Mouse (Mus musculus): ENCODE results near the gene Heatr5a.
A peak's percentile ranks its signal among the peaks of the same experiment; 100 is the strongest.

The Heatr5a gene

GRCm38 (mm10) chr12:51971070-51971664, at the start of gene Heatr5a:
Gene Heatr5a, minus strand, starts transcription at chr12:51971321.
- no peak for DNase-seq (ENCODE audit: extremely low spot score, low read depth, low spot score)

DNA sequence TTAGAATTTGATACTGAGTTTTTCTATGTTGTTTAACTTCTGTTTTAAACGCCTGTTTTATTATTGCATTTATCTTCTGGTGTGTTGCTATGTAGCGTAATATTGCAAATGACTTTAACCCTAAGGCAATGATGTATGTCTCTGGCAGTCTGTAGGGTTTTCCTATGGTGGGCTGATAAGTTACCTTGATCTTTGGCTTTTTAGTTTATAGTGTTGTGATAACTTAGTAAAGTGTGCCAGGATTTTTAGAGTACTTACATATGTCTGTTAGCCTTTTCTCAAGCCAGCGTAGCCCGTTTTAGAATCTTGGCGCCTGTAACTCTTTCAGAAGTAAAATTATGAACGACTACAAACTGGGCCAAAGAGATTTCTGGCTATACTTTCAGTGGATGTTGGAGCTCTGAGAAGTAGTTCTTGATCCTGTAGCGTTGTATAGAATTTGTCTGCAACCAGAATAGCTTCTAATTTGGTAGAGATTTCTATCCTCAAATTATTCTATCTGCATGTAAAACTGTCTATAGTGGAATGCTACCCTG, 43.4 kb upstream of the Heatr5a start:
- DNase-seq (ENCODE audit: extremely low spot score, low read depth, low spot score) = no peak

DNA sequence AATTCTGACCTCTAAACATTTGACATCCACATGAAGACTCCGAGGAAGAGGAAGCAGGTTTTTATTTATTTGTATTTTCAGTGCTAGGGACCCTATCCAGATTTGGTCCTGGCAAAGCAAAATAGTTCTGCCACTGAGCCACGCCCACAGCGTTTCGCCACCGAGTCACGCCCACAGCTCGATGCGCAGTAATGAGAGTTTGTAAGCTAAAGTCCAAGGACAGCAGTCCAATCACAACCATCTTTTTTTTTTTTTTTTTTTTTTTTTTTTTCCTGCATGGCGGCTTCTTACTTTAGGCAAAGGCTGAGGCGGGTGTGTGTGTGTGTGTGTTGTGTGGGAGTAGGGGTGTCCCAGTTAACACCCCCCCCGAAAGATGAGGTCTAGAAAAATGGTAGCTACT, 42.9 kb upstream of the Heatr5a start:
- DNase-seq (ENCODE audit: extremely low spot score, low read depth, low spot score) = no peak

DNA sequence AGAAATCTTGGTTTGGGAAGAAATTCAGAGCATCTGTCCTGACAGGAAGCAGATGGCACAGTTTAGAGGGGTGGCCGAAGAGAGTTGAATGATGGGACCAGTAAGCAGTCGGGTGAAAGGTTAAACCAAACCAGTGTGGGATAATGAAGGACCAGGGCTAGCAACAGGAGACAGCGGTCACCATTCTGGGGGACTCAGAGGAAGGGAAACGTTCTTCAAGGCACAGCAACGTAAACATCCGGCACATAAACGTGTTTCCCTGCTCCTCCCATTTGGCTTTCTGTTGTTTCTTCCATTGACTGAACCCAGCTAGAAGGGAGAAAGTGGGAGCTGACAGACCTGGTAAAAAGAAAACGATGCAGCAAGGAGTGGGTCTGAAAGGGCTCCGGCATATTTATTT, 42.2 kb upstream of the Heatr5a start:
- no peak for DNase-seq (ENCODE audit: extremely low spot score, low read depth, low spot score)

DNA sequence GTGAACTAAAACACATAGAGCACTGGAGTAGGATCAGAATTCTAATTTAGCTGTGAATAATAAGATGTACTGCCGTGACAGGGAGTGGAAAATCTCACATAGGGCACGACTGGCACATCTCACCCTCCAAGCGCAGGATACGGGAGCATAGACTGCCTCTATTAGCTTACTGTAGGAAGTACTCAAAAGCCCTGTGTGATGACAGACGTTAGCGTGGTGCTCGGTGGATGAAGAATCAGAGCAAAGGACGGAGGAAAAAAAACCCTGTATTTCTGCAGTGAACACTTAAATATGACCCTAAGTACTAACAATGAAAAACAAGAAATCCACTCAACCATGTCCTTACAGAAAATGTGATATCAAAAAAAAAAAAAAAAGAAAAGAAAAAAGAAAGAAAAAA, 41.0 kb upstream of the Heatr5a start:
- DNase-seq (ENCODE audit: extremely low spot score, low read depth, low spot score) = no peak

- no peak for DNase-seq (ENCODE audit: extremely low spot score, low read depth, low spot score)
Measured at GRCm38 (mm10) chr12:52010630-52010961, 39.5 kb upstream of the Heatr5a start.

- no peak for DNase-seq (ENCODE audit: extremely low spot score, low read depth, low spot score)
Measured at GRCm38 (mm10) chr12:52009928-52010629, 39.0 kb upstream of the Heatr5a start.

DNA sequence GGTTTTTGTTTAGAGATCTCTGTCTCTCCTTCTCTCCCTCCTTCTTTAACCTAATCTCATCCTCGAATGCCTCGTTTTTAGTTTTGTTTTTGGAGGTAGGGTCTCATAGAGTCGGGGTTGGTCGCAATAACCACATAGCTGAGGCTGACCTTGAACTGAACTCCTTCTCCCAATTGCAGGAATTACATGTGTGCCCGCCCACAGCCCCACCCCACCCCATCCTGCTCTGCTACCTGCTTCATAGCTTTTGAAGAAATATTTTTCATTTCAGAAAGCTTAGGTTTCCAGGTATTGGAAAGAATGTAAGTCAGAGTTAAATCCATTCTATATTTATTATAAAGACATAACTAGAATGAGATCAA, 35.5 kb upstream of the Heatr5a start:
- no peak for DNase-seq (ENCODE audit: extremely low spot score, low read depth, low spot score)

DNA sequence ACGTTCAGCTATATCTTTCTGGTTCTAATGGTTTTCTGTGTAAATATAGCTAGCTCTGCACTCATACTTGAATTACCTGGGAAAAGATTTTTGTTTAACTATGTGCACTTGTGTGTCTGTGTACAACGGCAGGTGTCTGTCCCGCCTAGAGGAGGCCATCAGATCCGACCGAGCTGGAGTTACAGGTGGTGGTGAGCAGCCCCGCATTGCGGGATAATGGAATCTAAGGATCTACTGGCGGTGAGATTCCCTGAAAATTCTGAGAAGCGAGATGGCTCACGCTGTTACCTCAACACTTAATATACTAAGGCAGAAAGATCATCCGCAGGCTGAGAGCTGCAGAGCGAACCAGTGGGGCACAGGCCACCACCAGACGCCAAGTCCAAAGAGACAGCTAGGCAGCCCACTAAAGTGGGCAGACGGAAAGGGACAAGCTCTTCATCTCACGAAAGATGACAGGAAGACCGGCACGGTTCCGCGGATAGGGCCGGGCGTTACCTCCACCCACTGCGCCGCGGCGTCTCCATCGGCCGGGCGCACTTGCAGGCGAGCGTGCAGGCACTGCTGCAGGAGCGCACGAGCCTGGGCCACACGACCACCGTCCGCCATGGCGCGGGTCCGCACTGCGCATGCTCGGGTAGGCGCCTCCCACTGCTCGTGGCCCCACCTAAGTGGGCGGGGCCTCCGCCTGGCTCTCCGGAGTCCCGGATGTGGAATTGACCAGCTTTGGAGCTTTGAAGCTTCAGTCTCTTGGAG, 34.9 kb upstream of the Heatr5a start, which contains the start of gene Dtd2:
TSS of gene Dtd2 (minus strand) at position 625 of the 756 bp plus-strand sequence.
- peak; percentile 82 for DNase-seq (ENCODE audit: extremely low spot score, low read depth, low spot score)

DNA sequence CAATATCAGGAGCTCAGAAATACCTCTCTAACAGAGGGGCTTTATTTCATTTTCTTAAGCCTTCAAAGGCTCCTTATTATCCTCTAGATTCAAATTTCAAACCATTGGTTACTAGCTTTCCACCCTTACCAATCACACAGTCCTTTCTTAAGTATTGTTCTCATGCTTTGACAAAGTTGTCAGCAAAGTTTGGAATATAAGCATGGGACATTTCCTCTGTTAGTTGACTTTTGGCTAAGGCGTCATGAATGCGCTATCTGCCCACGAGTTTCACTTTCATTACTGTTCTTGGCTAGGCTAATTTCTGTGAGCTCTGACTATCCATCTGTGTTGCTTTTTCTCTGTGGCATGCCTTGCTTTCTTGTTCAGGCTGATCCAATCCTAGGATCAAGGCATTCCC, 31.6 kb upstream of the Heatr5a start:
- DNase-seq (ENCODE audit: extremely low spot score, low read depth, low spot score) = no peak

GRCm38 (mm10) chr12:52001544-52001943, 30.4 kb upstream of the Heatr5a start:
- DNase-seq (ENCODE audit: extremely low spot score, low read depth, low spot score) = no peak

DNA sequence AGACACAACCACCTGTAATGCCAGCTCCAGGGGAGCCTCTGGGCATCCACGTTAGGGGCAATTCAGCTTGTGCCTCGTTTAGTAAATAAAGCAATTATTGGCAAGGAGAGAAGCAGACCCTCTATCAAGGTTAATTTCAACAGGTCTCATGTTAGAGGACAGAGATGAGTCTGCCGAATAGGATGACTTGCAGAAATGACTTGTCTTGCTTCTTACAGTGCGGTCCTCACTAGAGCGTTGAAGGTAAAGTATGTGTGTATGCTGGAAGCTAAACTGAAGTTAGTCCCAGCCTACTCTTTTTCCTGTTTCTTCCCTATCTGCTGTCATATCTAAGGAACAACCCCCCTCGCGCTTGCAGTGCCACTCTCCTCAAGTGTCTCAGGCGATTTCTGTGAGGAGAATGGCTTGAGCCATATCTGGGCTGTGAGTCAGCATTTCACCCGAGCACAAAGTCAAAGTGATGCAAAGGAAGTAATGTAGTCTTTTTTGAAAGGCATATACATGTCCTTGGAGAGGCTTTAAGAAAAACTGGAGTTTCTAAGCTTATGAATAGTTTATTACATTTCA, 27.3 kb upstream of the Heatr5a start:
- no peak for DNase-seq (ENCODE audit: extremely low spot score, low read depth, low spot score)

- no peak for DNase-seq (ENCODE audit: extremely low spot score, low read depth, low spot score)
Measured at GRCm38 (mm10) chr12:51995738-51996536, 24.8 kb upstream of the Heatr5a start.

GRCm38 (mm10) chr12:51990629-51991028, 19.5 kb upstream of the Heatr5a start:
- no peak for DNase-seq (ENCODE audit: extremely low spot score, low read depth, low spot score)

- no peak for DNase-seq (ENCODE audit: extremely low spot score, low read depth, low spot score)
Measured at GRCm38 (mm10) chr12:51988536-51988935, 17.4 kb upstream of the Heatr5a start.

GRCm38 (mm10) chr12:51985826-51986225, 14.7 kb upstream of the Heatr5a start:
- no peak for DNase-seq (ENCODE audit: extremely low spot score, low read depth, low spot score)

GRCm38 (mm10) chr12:51985163-51985748, 14.1 kb upstream of the Heatr5a start:
- no peak for DNase-seq (ENCODE audit: extremely low spot score, low read depth, low spot score)

DNA sequence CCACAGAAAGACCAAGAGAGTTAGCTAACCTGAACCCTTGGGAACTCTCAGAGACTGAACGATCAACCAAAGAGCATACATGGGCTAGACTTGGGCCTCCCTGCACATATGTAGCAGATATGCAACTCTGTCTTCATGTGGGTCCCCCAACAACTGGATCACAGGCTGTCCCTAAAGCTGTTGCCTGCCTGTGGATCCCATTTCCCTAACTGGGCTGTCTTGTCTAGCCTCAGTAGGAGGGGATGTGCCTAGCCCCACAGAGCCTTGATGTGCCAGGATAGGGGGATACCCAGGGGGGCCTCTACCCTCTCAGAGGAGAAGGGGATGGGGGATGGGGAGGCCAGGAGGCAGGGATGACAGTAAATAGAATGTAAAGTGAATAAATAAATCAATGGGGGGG, 12.5 kb upstream of the Heatr5a start:
- DNase-seq (ENCODE audit: extremely low spot score, low read depth, low spot score) = no peak

DNA sequence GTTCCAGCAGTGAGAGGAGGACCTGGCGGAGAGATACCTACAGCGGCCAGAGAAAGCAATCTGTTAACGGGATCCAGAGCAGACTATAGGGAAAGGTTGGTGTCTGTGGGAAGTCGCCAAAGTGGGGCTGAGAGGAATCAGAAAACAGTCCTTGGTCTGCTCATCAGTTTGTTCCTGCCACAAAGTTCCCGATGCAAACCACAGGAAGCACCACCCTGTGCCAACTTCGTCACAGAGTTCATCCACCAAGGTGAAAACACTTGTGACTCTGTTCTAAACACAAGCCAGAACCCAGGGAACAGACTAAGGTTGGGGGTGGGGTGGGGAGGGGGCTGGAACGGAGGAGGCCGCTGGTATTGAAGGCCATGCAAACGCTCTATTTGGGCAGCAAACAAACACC, 5.4 kb upstream of the Heatr5a start:
- DNase-seq (ENCODE audit: extremely low spot score, low read depth, low spot score) = no peak

- no peak for DNase-seq (ENCODE audit: extremely low spot score, low read depth, low spot score)
Measured at GRCm38 (mm10) chr12:51974381-51974780, 3.3 kb upstream of the Heatr5a start.
